Mouse (Mus musculus): Measurements from ENCODE around the gene Mylk2. TPM values are rescaled to one million over a fixed set of nuclear protein-coding genes. Genes with fewer than 3 reads are reported as not detected.

Gene Mylk2
- total RNA-seq (2023): not detected

GRCm38 (mm10) chr2:152911031-152911430 lies at the start of gene Mylk2:
Gene Mylk2 (plus strand): TSS chr2:152911352.

GRCm38 (mm10) chr2:152933048-152933447 lies 21.9 kb downstream of the Mylk2 start, which contains the start of gene Foxs1:
Gene Foxs1 (minus strand): TSS chr2:152933208.

GRCm38 (mm10) chr2:152951065-152951849 lies 40.1 kb downstream of the Mylk2 start, which contains the start of gene Dusp15:
Gene Dusp15 (minus strand): TSS chr2:152951698.

GRCm38 (mm10) chr2:152962091-152962793 lies 51.1 kb downstream of the Mylk2 start, which contains the start of gene Ttll9:
Gene Ttll9 (plus strand): TSS chr2:152962485.

Other genes starting within 250 kb of the Mylk2 start
- 100 to 1,000 TPM; 132 to 140 TPM for gene H13, start 241.9 kb upstream of the Mylk2 start, total RNA-seq (2023)
- 10 to 100 TPM; 12.2 to 18.7 TPM for gene Mcts2, start 224.3 kb upstream of the Mylk2 start, total RNA-seq (2023)
- 10 to 100 TPM; 72.5 to 80.1 TPM for gene Id1, start 175.1 kb upstream of the Mylk2 start, total RNA-seq (2023)
- not detected for gene Cox4i2, start 157.2 kb upstream of the Mylk2 start, total RNA-seq (2023)
- 10 to 100 TPM; 23.5 to 26.7 TPM for gene Bcl2l1, start 79.6 kb upstream of the Mylk2 start, total RNA-seq (2023)
- 10 to 100 TPM; 56.2 to 59.7 TPM for gene Tpx2, start 63.4 kb upstream of the Mylk2 start, total RNA-seq (2023)
- gene Foxs1, start 21.9 kb downstream of the Mylk2 start, total RNA-seq (2023): not detected
- gene Dusp15, start 40.3 kb downstream of the Mylk2 start, total RNA-seq (2023): not detected
- gene Ttll9, start 51.1 kb downstream of the Mylk2 start, total RNA-seq (2023): not detected
- gene Pdrg1, start 104.1 kb downstream of the Mylk2 start, total RNA-seq (2023): 10 to 100 TPM; 14.9 to 16.5 TPM
- gene Xkr7, start 120.5 kb downstream of the Mylk2 start, total RNA-seq (2023): not detected
- gene Ccm2l, start 154.6 kb downstream of the Mylk2 start, total RNA-seq (2023): 1 to 10 TPM; 1.3 to 1.4 TPM
- gene Hck, start 197.1 kb downstream of the Mylk2 start, total RNA-seq (2023): 100 to 1,000 TPM; 205 to 228 TPM
- 10 to 100 TPM; 78.1 to 88.5 TPM for gene Tm9sf4, start 250.0 kb downstream of the Mylk2 start, total RNA-seq (2023)